Mouse (Mus musculus) hindbrain, embryonic 15.5 days (tissue): ENCODE measurements around the gene Hebp1. TPM values are rescaled to one million over a fixed set of nuclear protein-coding genes. Genes with fewer than 3 reads are reported as not detected.

Source experiments
- ATAC-seq: fragments of 200-750 bp; cut with Nextera tagmentation; 2 replicates; pipeline ENCODE4 v1.8.0; 2017; ENCODE audit warnings: low read depth, moderate number of reproducible peaks, moderate TSS enrichment; ENCODE audit not compliant: low FRiP score
- H3K27ac ChIP-seq: fragments of 300-500 bp; sonication (generic); replicated peaks from 2 replicates; pipeline ENCODE4 v1.5.1; 2015; ENCODE audit warnings: mild to moderate bottlenecking, inconsistent platforms
- H3K27me3 ChIP-seq: fragments of 300-500 bp; sonication (generic); 2 replicates; pipeline ENCODE4 v1.6.1; 2015; ENCODE audit warnings: control low read depth, inconsistent platforms
- H3K36me3 ChIP-seq: fragments of 300-500 bp; sonication (generic); 2 replicates; pipeline ENCODE4 v1.6.1; 2015; ENCODE audit warnings: control low read depth, inconsistent platforms
- H3K4me1 ChIP-seq: fragments of 300-500 bp; sonication (generic); replicated peaks from 2 replicates; pipeline ENCODE4 v1.6.1; 2015; ENCODE audit warnings: control low read depth, inconsistent platforms
- H3K4me2 ChIP-seq: fragments of 300-500 bp; sonication (generic); 2 replicates; pipeline ENCODE4 v1.6.1; 2015; ENCODE audit warnings: moderate library complexity, mild to moderate bottlenecking, inconsistent platforms
- H3K4me3 ChIP-seq: fragments of 300-500 bp; sonication (generic); 2 replicates; pipeline ENCODE4 v1.5.1; 2015; ENCODE audit warnings: mild to moderate bottlenecking, inconsistent platforms
- H3K9ac ChIP-seq: fragments of 300-500 bp; sonication (generic); 2 replicates; pipeline ENCODE4 v1.6.1; 2015; ENCODE audit warnings: inconsistent platforms
- H3K9me3 ChIP-seq: fragments of 300-500 bp; sonication (generic); 2 replicates; pipeline ENCODE4 v1.6.1; 2016; ENCODE audit warnings: control low read depth, inconsistent platforms
- WGBS: fragments of 180-500 bp; shearing (Covaris S2); methylation state at CpG from one replicate; pipeline ENCODE4 v1.1.7; 2015; 5-methylcytosine and 5-hydroxymethylcytosine counted together
- polyA plus RNA-seq: library from polyadenylated mRNA; unstranded; fragments of >200 nt; fragmentation: Nextera tagmentation; extraction: Ambion mirVana; gene quantifications from 2 replicates; pipeline ENCODE4 v1.2.1, GENCODE M21; 2015

Hebp1 gene
- 3.6 and 6.8 TPM in 2 replicates for polyA plus RNA-seq

DNA sequence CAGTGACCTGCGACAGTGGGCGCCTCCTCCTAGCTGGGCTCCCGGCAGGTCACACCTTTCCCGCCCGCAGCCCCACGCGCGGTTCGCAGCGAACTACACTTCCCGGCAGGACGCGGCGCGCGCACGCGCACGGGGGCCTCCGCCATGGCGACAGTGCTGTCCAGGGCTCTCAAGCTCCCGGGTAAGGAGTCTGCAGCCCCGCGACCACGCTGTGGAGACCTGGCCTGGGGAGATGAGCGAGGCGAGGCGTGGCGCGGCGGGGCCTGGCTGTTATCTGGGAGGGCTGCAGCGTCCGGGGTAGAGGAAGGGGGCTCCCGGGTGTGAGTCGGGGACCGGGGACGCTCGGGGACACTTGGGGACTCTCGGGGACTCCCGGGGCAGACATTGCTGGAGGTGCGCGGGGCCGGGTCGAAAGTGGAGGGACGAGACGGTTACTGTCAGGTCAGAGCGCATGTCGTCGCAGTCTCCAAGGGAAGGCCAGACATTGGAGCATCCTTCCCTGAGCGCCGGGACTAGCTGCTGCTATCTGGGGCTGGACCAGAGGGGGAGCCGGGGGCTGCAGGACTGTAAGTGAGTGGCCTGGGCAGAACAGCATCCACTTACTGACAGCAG, at the start of gene Hebp1, which contains the start of gene Fam234b:
TSS of gene Hebp1 (minus strand) at position 102 of the 612 bp plus-strand sequence.
TSS of gene Fam234b (plus strand) at position 57 of the 612 bp plus-strand sequence.
- under 1% methylated on average over 52 of the region's 52 CpGs for WGBS
- Histone ChIP-seq H3K27me3 (no peaks in the 10 kb centered on the region), H3K9ac (peak within 1 kb of the TSS; percentile 78), H3K4me1 (peaks cover 30% of the 10 kb centered on the region), H3K4me2 (peak within 1 kb of the TSS; percentile 93), H3K9me3 (no peaks in the 10 kb centered on the region), H3K36me3 (no peaks in the 10 kb centered on the region), H3K4me3 (peak within 1 kb of the TSS; percentile 89), H3K27ac (peak within 1 kb of the TSS; percentile 90)
- ATAC-seq: peak; percentile 93

- H3K4me1 ChIP-seq: peaks cover 7% of the 10 kb centered on the region
- no peak overlapping the region for H3K4me2 ChIP-seq
- 58% methylated on average over 8 of the region's 8 CpGs for WGBS
- ATAC-seq: no peak
- H3K9ac ChIP-seq: no peak overlapping the region
- no peaks in the 10 kb centered on the region for H3K36me3 ChIP-seq
- H3K27ac ChIP-seq: no peak overlapping the region
- no peaks in the 10 kb centered on the region for H3K9me3 ChIP-seq
- H3K4me3 ChIP-seq: no peak overlapping the region
- no peaks in the 10 kb centered on the region for H3K27me3 ChIP-seq
Measured at GRCm38 (mm10) chr6:135245586-135245985, 47.8 kb upstream of the Hebp1 start.

GRCm38 (mm10) chr6:135240361-135240760, 42.5 kb upstream of the Hebp1 start:
- Histone ChIP-seq H3K4me3 (no peak overlapping the region), H3K27ac (no peak overlapping the region), H3K4me1 (no peaks in the 10 kb centered on the region), H3K36me3 (peaks cover 3% of the 10 kb centered on the region), H3K4me2 (no peak overlapping the region), H3K9ac (no peak overlapping the region), H3K27me3 (no peaks in the 10 kb centered on the region), H3K9me3 (no peaks in the 10 kb centered on the region)
- ATAC-seq: no peak
- 95% methylated on average over 8 of the region's 8 CpGs for WGBS

DNA sequence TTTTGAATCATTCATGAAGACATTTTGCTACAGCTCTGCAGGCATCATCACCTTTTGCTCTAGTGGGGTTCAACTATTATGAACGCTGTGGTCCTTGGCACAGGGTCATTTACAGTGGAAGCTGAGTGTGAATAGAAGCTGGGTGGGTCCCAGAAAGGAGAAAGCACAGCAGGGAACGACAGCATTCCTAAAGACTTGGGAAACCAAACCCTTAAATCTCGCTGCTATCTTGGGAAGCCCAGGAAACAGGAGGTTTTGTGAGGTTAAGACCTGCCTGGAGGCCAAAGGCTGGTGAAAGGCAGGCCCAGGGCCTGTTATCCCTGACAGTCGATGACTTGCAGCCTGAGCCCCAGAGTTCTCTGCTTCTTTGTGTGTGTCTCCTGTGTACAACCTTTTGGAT, 40.4 kb upstream of the Hebp1 start:
- Histone ChIP-seq H3K27me3 (no peaks in the 10 kb centered on the region), H3K9me3 (no peaks in the 10 kb centered on the region), H3K27ac (no peak overlapping the region), H3K9ac (no peak overlapping the region), H3K4me3 (no peak overlapping the region), H3K36me3 (peaks cover 13% of the 10 kb centered on the region), H3K4me2 (no peak overlapping the region), H3K4me1 (no peaks in the 10 kb centered on the region)
- ATAC-seq: no peak
- WGBS: 47% methylated on average over 4 of the region's 4 CpGs

- no peak overlapping the region for H3K27ac ChIP-seq
- peaks cover 16% of the 10 kb centered on the region for H3K36me3 ChIP-seq
- H3K4me2 ChIP-seq: no peak overlapping the region
- no peak overlapping the region for H3K9ac ChIP-seq
- no peak overlapping the region for H3K4me3 ChIP-seq
- H3K27me3 ChIP-seq: no peaks in the 10 kb centered on the region
- WGBS: 75% methylated on average over 14 of the region's 14 CpGs
- no peaks in the 10 kb centered on the region for H3K4me1 ChIP-seq
- no peaks in the 10 kb centered on the region for H3K9me3 ChIP-seq
- ATAC-seq: no peak
Measured at GRCm38 (mm10) chr6:135237326-135237725, 39.5 kb upstream of the Hebp1 start.

DNA sequence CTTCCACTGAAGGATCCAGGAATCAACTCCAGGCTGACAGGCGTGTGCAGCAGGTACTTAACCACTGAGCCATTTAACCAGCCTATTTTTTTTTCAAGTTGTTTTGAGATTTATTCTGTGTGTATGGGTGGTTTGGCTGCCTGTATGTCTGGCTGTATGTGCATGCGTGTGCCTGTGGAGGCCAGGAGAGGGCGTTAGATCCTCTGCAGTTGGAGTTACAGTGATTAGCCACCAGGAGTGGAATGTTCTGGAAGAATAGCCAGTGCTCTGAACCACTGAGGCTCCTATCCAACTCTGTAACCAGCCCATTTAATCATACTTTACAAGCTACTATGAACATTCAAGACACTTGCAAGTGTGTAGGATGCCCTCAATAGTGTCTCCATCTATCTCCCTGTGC, 38.8 kb upstream of the Hebp1 start:
- Histone ChIP-seq H3K4me1 (no peaks in the 10 kb centered on the region), H3K9me3 (no peaks in the 10 kb centered on the region), H3K9ac (no peak overlapping the region), H3K27me3 (no peaks in the 10 kb centered on the region), H3K4me3 (no peak overlapping the region), H3K4me2 (no peak overlapping the region), H3K36me3 (peaks cover 24% of the 10 kb centered on the region), H3K27ac (no peak overlapping the region)
- ATAC-seq: no peak
- 93% methylated on average over 3 of the region's 3 CpGs for WGBS

GRCm38 (mm10) chr6:135235742-135236141, 37.9 kb upstream of the Hebp1 start:
- no peaks in the 10 kb centered on the region for H3K4me1 ChIP-seq
- WGBS: 94% methylated on average over 3 of the region's 3 CpGs
- no peak overlapping the region for H3K4me3 ChIP-seq
- no peaks in the 10 kb centered on the region for H3K27me3 ChIP-seq
- H3K27ac ChIP-seq: no peak overlapping the region
- ATAC-seq: no peak
- no peaks in the 10 kb centered on the region for H3K9me3 ChIP-seq
- no peak overlapping the region for H3K9ac ChIP-seq
- H3K4me2 ChIP-seq: no peak overlapping the region
- H3K36me3 ChIP-seq: peaks cover 26% of the 10 kb centered on the region

DNA sequence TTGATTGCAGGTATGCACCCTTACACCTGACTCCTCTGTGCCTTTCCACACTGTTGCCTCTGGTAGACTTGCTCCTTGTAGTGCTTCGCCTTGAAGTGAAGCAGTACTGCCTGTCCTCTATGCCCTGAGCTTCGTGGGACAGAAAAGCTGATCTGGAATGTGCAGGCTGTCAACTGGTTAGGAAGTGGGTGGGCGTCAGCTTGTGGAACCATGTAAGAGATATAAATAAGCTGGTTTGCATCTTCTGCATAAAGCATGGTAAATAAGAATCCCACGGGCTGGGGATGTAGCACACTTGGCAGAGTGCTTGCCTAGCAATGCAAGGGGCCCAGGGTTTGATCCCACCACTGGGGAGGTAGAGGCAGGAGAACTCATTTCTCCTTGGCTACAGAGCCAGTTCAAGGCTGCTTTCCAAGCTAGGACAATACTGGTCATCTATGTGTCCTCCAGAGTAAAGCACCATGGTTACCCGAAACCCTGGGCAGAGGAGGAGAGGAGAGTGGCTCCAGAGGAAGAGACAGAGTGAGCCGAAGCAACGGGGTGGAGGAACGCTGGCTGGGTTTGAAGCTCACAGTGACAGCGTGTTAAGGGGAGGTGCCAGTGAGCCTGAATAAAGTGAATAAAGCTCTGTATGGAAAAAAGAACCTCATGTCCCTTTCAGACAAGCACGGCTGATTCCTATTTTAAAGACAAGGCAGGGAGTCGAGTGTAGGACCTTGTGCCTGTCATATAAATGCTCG, 34.8 kb upstream of the Hebp1 start:
- H3K4me3 ChIP-seq: no peak overlapping the region
- H3K9ac ChIP-seq: no peak overlapping the region
- H3K27me3 ChIP-seq: no peaks in the 10 kb centered on the region
- 52% methylated on average over 12 of the region's 12 CpGs for WGBS
- peaks cover 37% of the 10 kb centered on the region for H3K36me3 ChIP-seq
- H3K4me2 ChIP-seq: no peak overlapping the region
- no peak overlapping the region for H3K27ac ChIP-seq
- ATAC-seq: no peak
- no peaks in the 10 kb centered on the region for H3K9me3 ChIP-seq
- no peaks in the 10 kb centered on the region for H3K4me1 ChIP-seq

- H3K9ac ChIP-seq: no peak overlapping the region
- ATAC-seq: no peak
- no peak overlapping the region for H3K4me2 ChIP-seq
- H3K36me3 ChIP-seq: peaks cover 42% of the 10 kb centered on the region
- 93% methylated on average over 6 of the region's 6 CpGs for WGBS
- H3K4me1 ChIP-seq: no peaks in the 10 kb centered on the region
- H3K4me3 ChIP-seq: no peak overlapping the region
- no peaks in the 10 kb centered on the region for H3K9me3 ChIP-seq
- H3K27me3 ChIP-seq: no peaks in the 10 kb centered on the region
- H3K27ac ChIP-seq: no peak overlapping the region
Measured at GRCm38 (mm10) chr6:135230586-135230985, 32.8 kb upstream of the Hebp1 start.

- H3K9me3 ChIP-seq: no peaks in the 10 kb centered on the region
- H3K9ac ChIP-seq: no peak overlapping the region
- H3K27ac ChIP-seq: no peak overlapping the region
- H3K4me1 ChIP-seq: peaks cover 7% of the 10 kb centered on the region
- H3K4me2 ChIP-seq: no peak overlapping the region
- no peaks in the 10 kb centered on the region for H3K27me3 ChIP-seq
- WGBS: 45% methylated on average over 10 of the region's 10 CpGs
- peaks cover 35% of the 10 kb centered on the region for H3K36me3 ChIP-seq
- no peak for ATAC-seq
- H3K4me3 ChIP-seq: no peak overlapping the region
Measured at GRCm38 (mm10) chr6:135228465-135228941, 30.7 kb upstream of the Hebp1 start.

GRCm38 (mm10) chr6:135223786-135224416, 26.1 kb upstream of the Hebp1 start:
- Histone ChIP-seq H3K27me3 (no peaks in the 10 kb centered on the region), H3K4me1 (peaks cover 10% of the 10 kb centered on the region), H3K9me3 (no peaks in the 10 kb centered on the region), H3K9ac (no peak overlapping the region), H3K27ac (peak overlapping the region; percentile 58), H3K36me3 (peaks cover 29% of the 10 kb centered on the region; the same call in 1 of the 2 replicates), H3K4me2 (no peak overlapping the region), H3K4me3 (no peak overlapping the region)
- WGBS: 50% methylated on average over 6 of the region's 6 CpGs
- peak; percentile 84 for ATAC-seq

DNA sequence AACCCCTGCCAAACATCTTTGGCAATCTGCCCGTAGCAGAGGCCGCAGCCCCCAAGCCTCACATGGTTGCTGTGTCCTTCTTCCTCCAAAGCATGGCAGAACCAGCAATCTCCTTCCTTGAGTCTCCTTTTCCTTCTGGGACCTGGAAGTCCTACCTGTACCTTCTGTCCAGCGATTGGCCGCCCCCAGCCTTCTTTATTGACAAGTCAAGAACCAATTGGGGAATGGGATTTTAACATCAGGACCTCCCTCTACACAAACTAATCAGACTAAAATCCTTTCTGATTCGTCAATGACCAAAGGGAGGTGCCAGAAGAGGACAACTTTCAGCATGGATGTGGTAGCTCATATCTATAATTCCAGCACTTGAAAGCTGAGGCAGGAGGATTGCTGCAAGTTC, 22.1 kb upstream of the Hebp1 start:
- no peak overlapping the region for H3K9ac ChIP-seq
- no peak for ATAC-seq
- peaks cover 30% of the 10 kb centered on the region for H3K36me3 ChIP-seq
- 86% methylated on average over 5 of the region's 5 CpGs for WGBS
- no peak overlapping the region for H3K27ac ChIP-seq
- H3K9me3 ChIP-seq: no peaks in the 10 kb centered on the region
- H3K4me2 ChIP-seq: no peak overlapping the region
- no peak overlapping the region for H3K4me3 ChIP-seq
- peaks cover 10% of the 10 kb centered on the region for H3K4me1 ChIP-seq
- H3K27me3 ChIP-seq: no peaks in the 10 kb centered on the region
